Mouse (Mus musculus): ENCODE measurements at regions not wholly inside any gene's neighbourhood (a gene's known extent, or its start where the extent isn't known, plus 50 kb on each side); places are given as distances from the start of the nearest gene placed in this dataset.
"Not testable (repeated sequence)": the region's sequence is repeated elsewhere in the genome, so short reads cannot be mapped to it uniquely, and the experiment has no call there.

- intact Hi-C loops (cut with DNase I): no loop called here
- DNase-seq (ENCODE audit: extremely low spot score in 1 of 2, low spot score in 2 of 2): no peak
Observed at GRCm38 (mm10) chr3:36387431-36387830, 88.3 kb downstream of the Anxa5 start.

GRCm38 (mm10) chr3:36383438-36383945 is 92.2 kb downstream of the Anxa5 start:
- intact Hi-C loops (cut with DNase I): no loop called here
- DNase-seq (ENCODE audit: extremely low spot score in 1 of 2, low spot score in 2 of 2): no peak

- intact Hi-C loops (cut with DNase I): no loop called here
- peak in 1 of 2 experiments; percentile 43 for DNase-seq (ENCODE audit: extremely low spot score in 1 of 2, low spot score in 2 of 2)
Observed at GRCm38 (mm10) chr3:36381621-36382193, 94.0 kb downstream of the Anxa5 start.

DNA sequence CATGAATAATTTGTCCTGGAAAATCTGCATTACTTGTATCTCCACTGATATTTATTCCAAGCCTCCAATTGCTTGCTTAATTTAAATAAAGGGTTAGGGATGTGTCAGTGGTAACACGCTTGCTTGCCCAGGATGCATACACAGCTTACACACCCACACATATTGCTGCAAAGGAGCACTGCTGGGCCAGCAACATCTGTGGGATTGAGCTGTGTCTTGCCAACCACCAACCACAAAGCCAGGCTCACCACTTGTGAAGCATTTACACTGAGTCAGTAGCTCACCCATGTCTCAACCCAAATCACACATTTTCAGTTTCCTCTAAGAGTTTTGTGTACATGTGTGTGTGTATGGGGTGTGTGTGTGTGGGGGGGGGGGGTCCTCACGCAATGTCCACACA is 100.0 kb downstream of the Anxa5 start:
- no peak for DNase-seq (ENCODE audit: extremely low spot score in 1 of 2, low spot score in 2 of 2)
- intact Hi-C loops (cut with DNase I): no loop called here

DNA sequence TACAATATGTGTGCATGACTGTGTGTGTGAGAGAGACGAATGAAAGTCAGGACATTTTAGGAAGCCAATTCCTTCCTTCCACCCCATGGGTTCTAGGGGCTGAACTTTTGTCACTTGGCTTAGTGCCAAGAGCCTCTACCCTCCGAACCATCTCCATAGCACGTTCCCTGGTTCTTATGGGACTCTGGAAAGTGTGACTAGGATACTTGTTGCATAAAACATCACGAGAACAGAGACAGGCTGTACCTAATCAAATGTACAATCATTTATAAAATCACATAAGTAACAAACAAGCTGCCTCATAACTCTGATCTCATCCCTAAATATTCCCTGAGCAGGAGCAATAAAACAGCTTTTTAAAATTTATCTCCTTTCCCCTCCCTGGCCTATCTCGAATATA is 100.8 kb downstream of the Anxa5 start:
- DNase-seq (ENCODE audit: extremely low spot score in 1 of 2, low spot score in 2 of 2): no peak
- intact Hi-C loops (cut with DNase I): no loop called here

GRCm38 (mm10) chr3:36360933-36361332 is 114.8 kb downstream of the Anxa5 start:
- intact Hi-C loops (cut with DNase I): no loop called here
- no peak for DNase-seq (ENCODE audit: extremely low spot score in 1 of 2, low spot score in 2 of 2)

DNA sequence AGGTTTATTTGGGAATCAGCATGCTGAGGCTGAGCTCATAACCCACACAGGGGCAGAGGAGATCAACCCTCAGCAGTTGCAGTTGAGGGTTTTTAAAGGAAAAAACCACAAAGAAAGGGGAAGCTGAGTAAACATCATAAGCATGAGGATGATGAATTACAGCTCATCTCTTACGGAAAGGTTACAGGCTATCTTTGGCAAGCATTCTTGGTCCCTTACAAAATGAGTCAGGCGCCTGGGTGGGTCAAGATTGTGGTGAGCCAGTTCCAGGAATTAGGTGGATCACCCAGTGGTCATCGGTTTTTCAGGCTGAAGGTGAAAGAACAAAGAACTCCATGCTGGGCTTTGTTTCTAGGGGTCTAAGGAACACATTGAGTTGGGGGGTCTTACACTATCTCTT is 121.5 kb downstream of the Anxa5 start:
- DNase-seq (ENCODE audit: extremely low spot score in 1 of 2, low spot score in 2 of 2); intact Hi-C loops (cut with DNase I): not testable (repeated sequence)

DNA sequence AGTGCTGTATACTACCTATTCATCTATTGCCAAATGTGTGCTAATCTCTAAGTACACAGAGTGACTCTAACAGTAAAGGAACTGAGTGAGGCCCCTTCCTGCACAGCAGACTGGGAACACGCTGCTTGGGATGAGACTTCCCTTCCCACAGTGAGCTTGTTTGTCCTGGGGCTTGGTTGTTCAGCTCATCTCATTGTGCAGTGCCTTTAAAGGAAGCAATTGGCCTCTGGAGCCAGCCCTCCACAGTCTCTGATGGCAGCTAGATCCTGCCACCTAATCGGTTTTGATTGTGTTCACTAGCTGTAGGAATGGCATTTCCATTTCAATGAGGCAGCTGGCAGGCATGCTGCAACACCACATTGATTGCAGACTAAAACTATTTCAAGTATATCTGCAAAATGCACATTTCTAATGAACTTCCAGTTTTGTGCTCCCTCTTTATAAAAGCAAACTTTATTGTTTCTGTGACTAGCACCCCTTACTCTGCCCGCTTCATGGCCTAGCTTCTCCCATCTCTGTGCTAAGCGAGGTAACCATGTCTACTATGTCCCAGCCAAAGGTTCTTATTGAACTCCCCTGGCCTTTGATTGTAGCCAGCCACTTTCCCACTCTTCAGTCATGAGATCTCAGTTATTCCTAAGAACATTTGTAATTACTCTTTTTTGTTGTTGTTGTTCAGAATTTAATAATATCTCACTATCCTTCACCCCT is 123.5 kb downstream of the Anxa5 start:
- DNase-seq (ENCODE audit: extremely low spot score in 1 of 2, low spot score in 2 of 2): peak in 1 of 2 experiments; percentile 9
- intact Hi-C loops (cut with DNase I): no loop called here

DNA sequence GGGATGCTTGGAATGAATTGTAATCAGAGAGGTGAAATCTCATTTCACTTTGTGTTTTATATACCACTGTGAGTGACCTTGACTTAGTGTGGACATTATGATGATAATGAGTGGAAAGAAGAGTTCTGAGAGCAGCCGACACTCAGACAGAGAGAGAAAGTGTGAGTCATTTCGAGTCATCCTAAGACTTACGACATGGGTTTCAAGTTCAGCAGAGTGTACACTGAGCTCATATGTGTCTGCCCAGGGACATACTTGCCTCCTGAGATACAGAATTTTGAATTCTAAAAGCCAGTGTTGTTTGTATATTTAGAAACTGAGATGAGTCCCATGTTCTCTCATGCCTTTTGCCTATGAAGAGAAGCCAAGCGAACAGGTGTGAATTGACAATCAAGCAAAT is 126.6 kb downstream of the Anxa5 start:
- no peak for DNase-seq (ENCODE audit: extremely low spot score in 1 of 2, low spot score in 2 of 2)
- intact Hi-C loops (cut with DNase I): no loop called here

GRCm38 (mm10) chr3:36340889-36341533 is 118.9 kb upstream of the Qrfpr start:
- intact Hi-C loops (cut with DNase I): no loop called here
- DNase-seq (ENCODE audit: extremely low spot score in 1 of 2, low spot score in 2 of 2): peak; percentile 16 to 68

GRCm38 (mm10) chr3:36339656-36340055 is 117.5 kb upstream of the Qrfpr start:
- DNase-seq (ENCODE audit: extremely low spot score in 1 of 2, low spot score in 2 of 2): no peak
- intact Hi-C loops (cut with DNase I): no loop called here

DNA sequence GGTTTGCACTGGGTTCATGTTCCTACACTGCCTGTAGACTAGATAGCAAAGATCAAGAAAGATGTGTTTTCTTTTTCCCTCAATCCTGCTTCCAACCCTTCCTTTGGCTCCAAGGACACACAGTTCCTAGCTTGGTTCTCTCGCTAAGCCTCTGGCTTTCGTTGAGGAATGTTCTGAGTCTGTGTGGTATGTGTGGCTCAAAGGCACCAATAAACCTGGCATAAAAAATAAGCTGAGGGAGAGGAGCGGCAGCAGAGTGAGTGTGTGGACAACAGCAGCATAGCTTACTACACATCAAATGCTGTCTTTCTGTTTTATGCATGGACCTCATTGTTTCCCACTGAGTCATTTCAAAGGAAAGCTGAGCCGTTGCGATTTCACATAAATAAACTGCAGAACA is 112.2 kb upstream of the Qrfpr start:
- intact Hi-C loops (cut with DNase I): no loop called here

DNA sequence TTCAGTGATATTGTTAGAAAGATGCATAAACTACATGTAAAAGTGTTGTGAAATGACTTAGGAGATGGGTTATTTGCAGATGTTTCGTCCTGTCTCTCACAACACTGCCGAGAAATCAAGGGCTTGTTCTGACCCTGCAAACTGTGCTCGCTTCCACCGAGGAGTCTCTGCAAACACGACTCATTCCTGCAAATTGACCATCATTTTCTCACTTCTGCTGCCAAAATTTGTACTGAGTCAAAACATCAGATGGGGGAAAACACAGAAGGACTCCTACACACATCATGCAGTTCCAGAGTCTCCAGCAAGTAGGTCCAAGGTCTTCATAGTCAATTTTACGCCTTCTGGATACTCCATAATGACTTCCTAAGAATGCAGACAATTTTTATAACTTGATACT is 109.9 kb upstream of the Qrfpr start:
- no peak for DNase-seq (ENCODE audit: extremely low spot score in 1 of 2, low spot score in 2 of 2)
- intact Hi-C loops (cut with DNase I): no loop called here

More for the DNA sequence above, 112.2 kb upstream of the Qrfpr start:
- no peak for DNase-seq (ENCODE audit: extremely low spot score in 1 of 2, low spot score in 2 of 2)

DNA sequence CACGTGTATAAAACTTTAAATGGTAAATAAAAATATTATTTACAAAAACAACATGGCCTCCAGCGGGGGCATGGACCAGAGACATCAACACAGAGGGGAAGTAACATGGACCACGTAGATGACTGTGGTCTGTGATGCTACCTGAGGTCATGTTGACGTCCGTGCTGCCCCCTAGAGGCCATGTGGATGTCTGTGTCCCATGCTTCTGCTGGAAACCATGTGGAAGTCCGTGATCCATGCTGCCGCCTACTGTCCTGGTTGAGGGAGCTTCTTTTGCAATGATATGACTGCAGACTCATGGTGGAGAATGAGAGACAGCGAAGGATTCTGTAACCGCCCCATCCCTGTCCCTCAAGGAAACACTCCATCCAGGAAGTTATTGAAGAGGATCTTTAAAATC is 108.5 kb upstream of the Qrfpr start:
- intact Hi-C loops (cut with DNase I): no loop called here
- DNase-seq (ENCODE audit: extremely low spot score in 1 of 2, low spot score in 2 of 2): peak in 1 of 2 experiments; percentile 50

DNA sequence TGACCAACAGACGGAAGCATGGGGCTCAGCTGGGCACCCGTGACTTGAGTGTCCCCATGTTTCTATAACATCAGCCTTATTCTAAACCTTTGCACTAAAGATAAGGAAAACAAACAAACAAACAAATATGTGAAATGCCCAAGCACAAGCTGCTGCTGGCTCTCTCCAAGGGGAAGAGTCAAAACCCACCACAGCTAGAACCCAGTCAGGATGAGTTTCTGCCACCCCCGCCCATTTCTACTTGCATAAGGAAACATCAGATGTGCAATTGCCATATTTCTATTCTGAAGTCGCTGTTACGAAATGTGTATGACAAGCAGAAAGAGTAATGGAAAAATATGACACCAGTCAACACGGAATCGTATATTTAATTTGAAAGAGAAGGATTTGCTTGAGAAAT is 107.5 kb upstream of the Qrfpr start:
- DNase-seq (ENCODE audit: extremely low spot score in 1 of 2, low spot score in 2 of 2): no peak
- intact Hi-C loops (cut with DNase I): no loop called here

DNA sequence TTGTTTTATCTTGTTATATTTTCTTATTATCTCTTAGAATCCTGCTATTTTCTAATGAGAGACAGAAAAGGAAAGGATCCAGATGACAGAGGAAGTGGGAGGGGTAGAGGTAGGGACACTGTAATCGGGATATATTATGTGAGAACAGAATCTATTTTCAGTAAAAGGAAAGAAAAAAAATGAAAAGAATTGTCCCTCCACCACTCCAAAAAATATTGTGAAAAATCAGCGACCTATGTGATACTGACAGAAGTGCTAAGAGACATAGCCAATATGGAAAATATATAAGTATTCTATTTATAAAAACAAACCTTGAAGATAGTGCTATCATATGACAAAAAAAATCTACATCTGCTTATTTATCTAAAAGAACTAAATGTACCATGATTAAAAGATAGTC is 106.8 kb upstream of the Qrfpr start:
- no peak for DNase-seq (ENCODE audit: extremely low spot score in 1 of 2, low spot score in 2 of 2)
- intact Hi-C loops (cut with DNase I): no loop called here

GRCm38 (mm10) chr3:36318635-36319034 is 96.5 kb upstream of the Qrfpr start:
- intact Hi-C loops (cut with DNase I): no loop called here
- DNase-seq (ENCODE audit: extremely low spot score in 1 of 2, low spot score in 2 of 2): no peak

DNA sequence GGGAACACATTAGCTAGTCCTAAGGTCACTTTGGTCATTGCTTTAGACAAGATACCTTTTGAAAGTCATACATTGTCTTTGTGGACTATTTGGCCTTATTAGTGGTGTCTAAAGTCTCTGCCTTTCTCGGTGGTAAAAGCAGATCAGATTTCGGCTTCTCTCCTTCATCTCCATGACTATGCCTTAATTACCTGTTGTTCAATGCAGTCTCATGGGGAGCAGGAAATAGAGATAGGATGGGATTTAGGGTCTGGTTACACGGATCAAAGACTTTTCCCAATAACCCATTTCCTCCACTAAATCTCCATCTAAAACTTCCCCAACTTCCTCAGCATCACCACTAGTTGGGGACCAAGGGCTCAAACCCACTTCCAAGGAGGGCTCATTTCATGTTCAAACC is 89.2 kb upstream of the Qrfpr start:
- intact Hi-C loops (cut with DNase I): no loop called here

GRCm38 (mm10) chr3:36310642-36311267 is 88.6 kb upstream of the Qrfpr start:
- DNase-seq (ENCODE audit: extremely low spot score in 1 of 2, low spot score in 2 of 2): no peak

More for the DNA sequence above, 89.2 kb upstream of the Qrfpr start:
- no peak for DNase-seq (ENCODE audit: extremely low spot score in 1 of 2, low spot score in 2 of 2)

GRCm38 (mm10) chr3:36296792-36297191 is 74.7 kb upstream of the Qrfpr start:
- DNase-seq (ENCODE audit: extremely low spot score in 1 of 2, low spot score in 2 of 2): no peak
- intact Hi-C loops (cut with DNase I): no loop called here

More at GRCm38 (mm10) chr3:36310642-36311267, 88.6 kb upstream of the Qrfpr start:
- intact Hi-C loops (cut with DNase I): no loop called here

All from left cerebral cortex, postnatal 10 days (tissue).